Mouse (Mus musculus) thymus, postnatal 0 days (tissue): Measurements from ENCODE around the gene Spin1. TPM values are rescaled to one million over a fixed set of nuclear protein-coding genes. Genes with fewer than 3 reads are reported as not detected.

Experiments
- DNase-seq: peaks from one replicate; pipeline ENCODE4 v3.0.0-alpha.2; 2015; ENCODE audit warnings: low spot score
- polyA plus RNA-seq: library from polyadenylated mRNA; unstranded; fragments of >200 nt; fragmentation: Nextera tagmentation; extraction: Ambion mirVana; gene quantifications from 2 replicates; pipeline ENCODE4 v1.2.1, GENCODE M21; 2015

Spin1 gene
- polyA plus RNA-seq, 1 experiment from 2014 or later: 49.3 TPM

- DNase-seq: peak; percentile 15
Observed at GRCm38 (mm10) chr13:51191416-51192140, 90.9 kb downstream of the Spin1 start.

DNA sequence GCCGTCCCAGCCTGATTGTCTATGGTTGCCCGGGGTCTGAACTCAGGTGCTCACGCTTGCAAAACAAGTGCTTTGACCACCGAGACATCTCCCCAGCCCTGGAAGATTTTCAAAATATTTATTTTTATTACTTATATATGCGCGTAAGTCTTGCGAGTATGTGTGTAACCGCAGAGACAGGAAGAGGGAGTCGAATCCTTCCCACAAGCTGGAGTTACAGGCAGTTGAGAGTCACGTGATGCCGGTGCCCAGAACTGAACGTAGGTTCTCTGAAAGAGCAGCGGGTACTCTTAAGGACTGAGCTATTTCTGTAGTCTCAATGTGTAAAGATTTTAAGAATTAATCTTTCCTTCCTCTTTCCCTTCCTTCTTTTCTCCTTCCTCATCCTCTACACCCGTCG, 93.2 kb downstream of the Spin1 start:
- no peak for DNase-seq

- DNase-seq: no peak
Observed at GRCm38 (mm10) chr13:51197699-51198098, 97.0 kb downstream of the Spin1 start.

DNA sequence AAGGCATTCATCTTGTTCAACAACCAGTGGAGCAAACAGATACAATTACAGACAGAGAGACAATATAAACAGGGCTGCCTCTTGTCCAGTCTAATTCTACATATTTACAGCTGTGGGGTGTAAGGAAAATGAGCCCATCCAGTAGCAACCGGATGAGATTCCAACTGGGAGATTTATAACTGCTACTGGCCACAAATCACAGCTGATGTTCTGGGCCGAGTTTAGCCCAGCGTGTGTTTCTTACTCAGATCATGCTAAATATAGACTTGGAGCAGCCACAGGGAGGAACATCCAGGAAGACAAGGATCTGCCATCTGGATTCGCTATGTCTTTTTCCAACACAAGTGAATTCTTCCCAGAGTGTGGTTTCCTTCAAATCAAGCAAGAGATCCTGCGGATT, 97.5 kb downstream of the Spin1 start:
- DNase-seq: no peak

Other genes with a start within 250 kb of the Spin1 start
- 2.4 and 3.5 TPM in 2 replicates for gene Nxnl2, start 70.1 kb downstream of the Spin1 start, polyA plus RNA-seq